Mouse (Mus musculus): ENCODE data around the gene Bod1. TPM values are rescaled to one million over a fixed set of nuclear protein-coding genes. Genes with fewer than 3 reads are reported as not detected.

Bod1 gene
- total and polyA plus RNA-seq, 3 experiments = 6.5 to 15.5 (median 7.8) TPM

- H3K27me3 ChIP-seq (ENCODE audit: insufficient read depth, low read length) = no peaks in the 10 kb centered on the region; the same call in 1 of the 2 replicates
- no peaks in the 10 kb centered on the region for H3K36me3 ChIP-seq (replicated peaks)
- H3K9me3 ChIP-seq (replicated peaks) = no peaks in the 10 kb centered on the region
- TF ChIP-seq TAL1 (conservative IDR thresholded peaks at IDR 0.05; ENCODE audit: low read depth, low read length) (no peak), CTCF (IDR thresholded peaks at IDR 0.05; ENCODE audit: low read depth, low read length) (no peak), POLR2AphosphoS5 (IDR thresholded peaks at IDR 0.05; ENCODE audit: insufficient replicate concordance, low read depth, low read length) (no peak), GATA1 (IDR thresholded peaks at IDR 0.05; ENCODE audit: borderline replicate concordance, low read length) (no peak), GATA2 (IDR thresholded peaks at IDR 0.05; ENCODE audit: borderline replicate concordance, low read depth, low read length) (no peak)
- DNase-seq (ENCODE audit: low spot score) = no peak
- no peaks in the 10 kb centered on the region for H3K4me1 ChIP-seq (ENCODE audit: insufficient read depth, low read depth, low read length)
- no peak for ATAC-seq (ENCODE audit: extremely low read depth, insufficient number of reproducible peaks, low FRiP score, poor library complexity, severe bottlenecking)
- H3K4me3 ChIP-seq (ENCODE audit: low read depth, low read length) = no peak overlapping the region
Observed at GRCm38 (mm10) chr11:31617797-31618196, 53.9 kb downstream of the Bod1 start.

GRCm38 (mm10) chr11:31617236-31617635 is 54.4 kb downstream of the Bod1 start:
- H3K36me3 ChIP-seq (replicated peaks) = no peaks in the 10 kb centered on the region
- H3K4me3 ChIP-seq (ENCODE audit: low read depth, low read length) = no peak overlapping the region
- DNase-seq (ENCODE audit: low spot score) (no peak), ATAC-seq (ENCODE audit: extremely low read depth, insufficient number of reproducible peaks, low FRiP score, poor library complexity, severe bottlenecking) (no peak)
- no peak for TF ChIP-seq TAL1 (conservative IDR thresholded peaks at IDR 0.05; ENCODE audit: low read depth, low read length)
- TF ChIP-seq POLR2AphosphoS5 (IDR thresholded peaks at IDR 0.05; ENCODE audit: insufficient replicate concordance, low read depth, low read length) = no peak
- no peak for TF ChIP-seq GATA1 (IDR thresholded peaks at IDR 0.05; ENCODE audit: borderline replicate concordance, low read length)
- TF ChIP-seq GATA2 (IDR thresholded peaks at IDR 0.05; ENCODE audit: borderline replicate concordance, low read depth, low read length) = no peak
- TF ChIP-seq CTCF (IDR thresholded peaks at IDR 0.05; ENCODE audit: low read depth, low read length) = no peak
- no peaks in the 10 kb centered on the region for H3K9me3 ChIP-seq (replicated peaks)
- H3K27me3 ChIP-seq (ENCODE audit: insufficient read depth, low read length) = no peaks in the 10 kb centered on the region
- H3K4me1 ChIP-seq (ENCODE audit: insufficient read depth, low read depth, low read length) = no peaks in the 10 kb centered on the region

GRCm38 (mm10) chr11:31616722-31617121 is 55.0 kb downstream of the Bod1 start:
- Histone ChIP-seq H3K4me1 (ENCODE audit: insufficient read depth, low read depth, low read length) (no peaks in the 10 kb centered on the region), H3K27me3 (ENCODE audit: insufficient read depth, low read length) (no peaks in the 10 kb centered on the region), H3K9me3 (replicated peaks) (no peaks in the 10 kb centered on the region), H3K4me3 (ENCODE audit: low read depth, low read length) (no peak overlapping the region), H3K36me3 (replicated peaks) (no peaks in the 10 kb centered on the region)
- ATAC-seq (ENCODE audit: extremely low read depth, insufficient number of reproducible peaks, low FRiP score, poor library complexity, severe bottlenecking) = no peak
- TF ChIP-seq TAL1 (conservative IDR thresholded peaks at IDR 0.05; ENCODE audit: low read depth, low read length) = no peak
- TF ChIP-seq GATA1 (IDR thresholded peaks at IDR 0.05; ENCODE audit: borderline replicate concordance, low read length) = no peak
- TF ChIP-seq CTCF (IDR thresholded peaks at IDR 0.05; ENCODE audit: low read depth, low read length) = no peak
- no peak for TF ChIP-seq GATA2 (IDR thresholded peaks at IDR 0.05; ENCODE audit: borderline replicate concordance, low read depth, low read length)
- TF ChIP-seq POLR2AphosphoS5 (IDR thresholded peaks at IDR 0.05; ENCODE audit: insufficient replicate concordance, low read depth, low read length) = no peak
- DNase-seq (ENCODE audit: low spot score) = no peak

Other genes starting within 250 kb of the Bod1 start
- 57.4 and 84.2 TPM in 2 replicates for gene Cpeb4, start 200.3 kb upstream of the Bod1 start, total RNA-seq (2014; fragmentation: Nextera tagmentation)
- 27.6 and 30.4 TPM in 2 replicates for gene Cpeb4, start 200.3 kb upstream of the Bod1 start, total RNA-seq (2017)
- gene Cpeb4, start 200.3 kb upstream of the Bod1 start, polyA plus RNA-seq (2012) = 3.8 and 5.6 TPM in 2 replicates